ENCODE assay signal across 18 mouse cellular contexts in the genomic region with DNA sequence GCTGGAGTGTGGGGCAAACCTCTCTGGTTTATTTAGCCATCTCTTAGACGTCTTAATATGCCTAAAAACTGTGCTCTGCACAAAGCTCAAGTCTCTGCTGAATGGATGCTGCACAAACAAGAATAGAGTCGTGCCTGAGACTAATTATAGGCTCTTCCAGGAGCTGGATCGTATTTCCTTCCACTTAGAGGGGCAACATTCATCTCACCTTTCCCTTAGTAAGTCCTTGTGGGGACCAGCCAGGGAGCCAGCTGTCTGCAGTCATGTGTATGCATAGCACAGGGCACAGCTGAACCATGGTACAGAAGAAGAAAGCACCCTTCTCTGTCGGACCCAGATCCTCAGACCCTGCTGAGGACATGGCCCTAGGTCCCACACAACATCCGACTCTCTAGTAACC.
DNase-seq lines count a peak whose midpoint lies in the region; ATAC-seq and TF ChIP-seq lines count a peak whose summit lies in the region.
"Had no signal": no experiment of that assay in that cellular context is flagged by ENCODE, and none has a peak within 500 bp of the region (broad histone marks: within the 10 kb centered on the region; RNA-seq: fewer than 3 reads in every experiment).

No protein-coding gene starts in this region.

- H3K36me3 ChIP-seq in heart, embryonic 10.5 days: no peaks in the 10 kb centered on the region
- no peaks in the 10 kb centered on the region for H3K36me3 ChIP-seq in embryonic facial prominence, embryonic 11.5 days (replicated peaks; ENCODE audit: control insufficient read depth, insufficient read depth, low read depth, low read length)
- no peaks in the 10 kb centered on the region for H3K36me3 ChIP-seq in limb, embryonic 14.5 days (ENCODE audit: control insufficient read depth, insufficient read depth, low read length)
- H3K36me3 ChIP-seq: neural tube, embryonic 13.5 days had no signal

- H3K27me3 ChIP-seq in heart, embryonic 10.5 days (ENCODE audit: insufficient read depth, poor library complexity, severe bottlenecking): no peaks in the 10 kb centered on the region
- H3K27me3 ChIP-seq in embryonic facial prominence, embryonic 11.5 days (ENCODE audit: control insufficient read depth, insufficient read depth, low read length): no peaks in the 10 kb centered on the region
- H3K27me3 ChIP-seq in limb, embryonic 14.5 days (ENCODE audit: control insufficient read depth, insufficient read depth, low read length): no peaks in the 10 kb centered on the region
- H3K27me3 ChIP-seq: neural tube, embryonic 13.5 days; Patski had no signal

- H3K4me3 ChIP-seq in heart, embryonic 10.5 days: no peak overlapping the region
- no peak overlapping the region for H3K4me3 ChIP-seq in embryonic facial prominence, embryonic 11.5 days (ENCODE audit: low read depth, low read length)
- H3K4me3 ChIP-seq in limb, embryonic 14.5 days (replicated peaks; ENCODE audit: low read length): no peak overlapping the region
- H3K4me3 ChIP-seq: left cerebral cortex, adult 2 months; neural tube, embryonic 13.5 days had no signal

- 41% methylated on average over 5 of the region's 5 CpGs for WGBS in heart, embryonic 10.5 days
- WGBS in embryonic facial prominence, embryonic 11.5 days: 19% methylated on average over 5 of the region's 5 CpGs
- 9% methylated on average over 5 of the region's 5 CpGs for WGBS in limb, embryonic 14.5 days

- DNase-seq in heart, embryonic 10.5 days (ENCODE audit: low spot score): no peak
- no peak for DNase-seq in heart, postnatal 4 days
- DNase-seq in embryonic facial prominence, embryonic 11.5 days (ENCODE audit: low spot score): peak; percentile 77
- peak; percentile 44 for DNase-seq in forelimb bud, embryonic 11.5 days (ENCODE audit: low read depth, low spot score)
- DNase-seq in limb, embryonic 14.5 days (ENCODE audit: low spot score): no peak
- DNase-seq in neural tube, embryonic 10.5 days (ENCODE audit: extremely low spot score, low spot score): no peak
- no peak for DNase-seq in cerebellum, adult 8-10 months
- DNase-seq: adrenal gland, postnatal 36 days; cerebellum, adult 9-10 months; lung, adult 18-20 months; lung, postnatal 36 days; right cerebral cortex, postnatal 14 days had no signal

- H3K27ac ChIP-seq in heart, embryonic 10.5 days: peak overlapping the region; percentile 71
- H3K27ac ChIP-seq in embryonic facial prominence, embryonic 11.5 days (replicated peaks; ENCODE audit: low read depth, low read length): no peak overlapping the region; the same call in 1 of the 2 replicates
- H3K27ac ChIP-seq in limb, embryonic 14.5 days (replicated peaks; ENCODE audit: low read depth, low read length): no peak overlapping the region
- H3K27ac ChIP-seq: hindbrain, embryonic 14.5 days; left cerebral cortex, adult 2 months; neural tube, embryonic 13.5 days had no signal

- H3K9ac ChIP-seq in embryonic facial prominence, embryonic 11.5 days (replicated peaks; ENCODE audit: low read length): no peak overlapping the region
- H3K9ac ChIP-seq in limb, embryonic 14.5 days (ENCODE audit: low read depth, low read length, severe bottlenecking): no peak overlapping the region
- H3K9ac ChIP-seq: hindbrain, embryonic 14.5 days; neural tube, embryonic 13.5 days had no signal

- peak; percentile 76 for ATAC-seq in embryonic facial prominence, embryonic 11.5 days (replicated peaks; ENCODE audit: insufficient number of reproducible peaks, low FRiP score, low TSS enrichment, low read depth)
- ATAC-seq in limb, embryonic 14.5 days (ENCODE audit: low FRiP score, low read depth): peak; percentile 36; the same call in 1 of the 2 replicates
- ATAC-seq: activated CD4-positive, CD25-positive, alpha-beta regulatory T cell, adult 4 months; intestine, postnatal 0 days; Patski had no signal

- TF ChIP-seq POLR2A in limb, embryonic 14.5 days (IDR thresholded peaks at IDR 0.05; ENCODE audit: borderline replicate concordance, extremely low read depth, insufficient read depth, insufficient read length): no peak

- H3K4me1 ChIP-seq in heart, embryonic 10.5 days: peaks cover 39% of the 10 kb centered on the region
- peaks cover 6% of the 10 kb centered on the region; the same call in 1 of the 2 replicates for H3K4me1 ChIP-seq in embryonic facial prominence, embryonic 11.5 days (ENCODE audit: control insufficient read depth, insufficient read depth, low read length)
- H3K4me1 ChIP-seq in limb, embryonic 14.5 days (ENCODE audit: control insufficient read depth, insufficient read depth, low read length): peaks cover 38% of the 10 kb centered on the region

- no peaks in the 10 kb centered on the region for H3K9me3 ChIP-seq in heart, embryonic 10.5 days
- no peaks in the 10 kb centered on the region for H3K9me3 ChIP-seq in embryonic facial prominence, embryonic 11.5 days (replicated peaks; ENCODE audit: control insufficient read depth, low read length)
- no peaks in the 10 kb centered on the region for H3K9me3 ChIP-seq in limb, embryonic 14.5 days (ENCODE audit: control insufficient read depth, low read length)
- H3K9me3 ChIP-seq: neural tube, embryonic 13.5 days had no signal

- 0 out of 2 replicates have a peak overlapping the region, but pooled peaks have one; percentile 17 for H3K4me2 ChIP-seq in embryonic facial prominence, embryonic 11.5 days (ENCODE audit: low read depth, low read length)
- H3K4me2 ChIP-seq in limb, embryonic 14.5 days (replicated peaks; ENCODE audit: low read depth, low read length, severe bottlenecking): no peak overlapping the region
- H3K4me2 ChIP-seq: hindbrain, embryonic 14.5 days; neural tube, embryonic 13.5 days had no signal

Comparison
In these comparisons a context has a peak if more than half of its experiments do, and no peak if none do; other contexts are left out.
1. DNase-seq: peak in embryonic facial prominence, embryonic 11.5 days (single experiment) and forelimb bud, embryonic 11.5 days (single experiment); none in heart, embryonic 10.5 days (single experiment), heart, postnatal 4 days (single experiment), limb, embryonic 14.5 days (single experiment), neural tube, embryonic 10.5 days (single experiment) and cerebellum, adult 8-10 months (single experiment).